15 mouse cellular contexts compared by ENCODE assay signal in genomic region chr7:114028828-114029227, GRCm38 (mm10).
"Had no signal": no experiment of that assay in that cellular context is flagged by ENCODE, and none has a peak within 500 bp of the region (broad histone marks: within the 10 kb centered on the region; RNA-seq: fewer than 3 reads in every experiment).

No protein-coding gene starts in this region.

- H3K4me1 ChIP-seq: lung, embryonic 15.5 days; midbrain, embryonic 13.5 days; midbrain, embryonic 15.5 days; neural tube, embryonic 12.5 days; stomach, embryonic 15.5 days had no signal

- DNase-seq: lung, adult 2 months; lung, postnatal 14 days; lung, postnatal 36 days; right cerebral cortex, postnatal 14 days; thymus, adult 2 months; thymus, postnatal 25 days; thymus, postnatal 4 days had no signal

- H3K27me3 ChIP-seq: lung, embryonic 15.5 days; midbrain, embryonic 13.5 days; midbrain, embryonic 15.5 days; neural tube, embryonic 12.5 days; stomach, embryonic 15.5 days had no signal

- H3K27ac ChIP-seq: lung, embryonic 15.5 days; macrophage; midbrain, embryonic 13.5 days; midbrain, embryonic 15.5 days; neural tube, embryonic 12.5 days; stomach, embryonic 15.5 days; stomach, postnatal 0 days had no signal

- H3K4me3 ChIP-seq: lung, embryonic 15.5 days; megakaryocyte, embryonic 14.5 days; midbrain, embryonic 13.5 days; midbrain, embryonic 15.5 days; neural tube, embryonic 12.5 days; stomach, embryonic 15.5 days had no signal

- ATAC-seq: midbrain, embryonic 13.5 days; midbrain, embryonic 15.5 days had no signal
